Mouse (Mus musculus) neural tube, embryonic 13.5 days (tissue): ENCODE results near the gene Smim7. TPM values are rescaled to one million over a fixed set of nuclear protein-coding genes. Genes with fewer than 3 reads are reported as not detected.
A peak's percentile ranks its signal among the peaks of the same experiment; 100 is the strongest.

Experiments used
- ATAC-seq: fragments of 200-750 bp; cut with Nextera tagmentation; 2 replicates; pipeline ENCODE4 v1.8.0; 2017; ENCODE audit warnings: low read depth, mild to moderate bottlenecking, moderate TSS enrichment, moderate library complexity
- H3K27ac ChIP-seq: fragments of 300-500 bp; sonication (generic); replicated peaks from 2 replicates; pipeline ENCODE4 v1.5.1; 2015; ENCODE audit warnings: moderate library complexity, mild to moderate bottlenecking, inconsistent platforms
- H3K27me3 ChIP-seq: fragments of 300-500 bp; sonication (generic); 2 replicates; pipeline ENCODE4 v1.6.1; 2015; ENCODE audit warnings: mild to moderate bottlenecking, inconsistent platforms
- H3K36me3 ChIP-seq: fragments of 300-500 bp; sonication (generic); 2 replicates; pipeline ENCODE4 v1.6.1; 2015; ENCODE audit warnings: mild to moderate bottlenecking, inconsistent platforms
- H3K4me1 ChIP-seq: fragments of 300-500 bp; sonication (generic); replicated peaks from 2 replicates; pipeline ENCODE4 v1.6.1; 2015; ENCODE audit warnings: inconsistent platforms
- H3K4me2 ChIP-seq: fragments of 300-500 bp; sonication (generic); 2 replicates; pipeline ENCODE4 v1.6.1; 2015; ENCODE audit warnings: inconsistent platforms, mild to moderate bottlenecking, moderate library complexity
- H3K4me3 ChIP-seq: fragments of 300-500 bp; sonication (generic); 2 replicates; pipeline ENCODE4 v1.5.1; 2015; ENCODE audit warnings: mild to moderate bottlenecking, inconsistent platforms
- H3K9ac ChIP-seq: fragments of 300-500 bp; sonication (generic); 2 replicates; pipeline ENCODE4 v1.6.1; 2015; ENCODE audit warnings: moderate library complexity, mild to moderate bottlenecking, inconsistent platforms
- H3K9me3 ChIP-seq: fragments of 300-500 bp; sonication (generic); 2 replicates; pipeline ENCODE4 v1.6.1; 2016; ENCODE audit warnings: inconsistent platforms
- WGBS: fragments of 180-500 bp; shearing (Covaris S2); methylation state at CpG from one replicate; pipeline ENCODE4 v1.1.7; 2015; 5-methylcytosine and 5-hydroxymethylcytosine counted together
- polyA plus RNA-seq: library from polyadenylated mRNA; unstranded; fragments of >200 nt; fragmentation: Nextera tagmentation; extraction: Ambion mirVana; gene quantifications from 2 replicates; pipeline ENCODE4 v1.2.1, GENCODE M21; 2015

The Smim7 gene
- polyA plus RNA-seq, 1 experiment from 2014 or later, result 140 TPM

DNA sequence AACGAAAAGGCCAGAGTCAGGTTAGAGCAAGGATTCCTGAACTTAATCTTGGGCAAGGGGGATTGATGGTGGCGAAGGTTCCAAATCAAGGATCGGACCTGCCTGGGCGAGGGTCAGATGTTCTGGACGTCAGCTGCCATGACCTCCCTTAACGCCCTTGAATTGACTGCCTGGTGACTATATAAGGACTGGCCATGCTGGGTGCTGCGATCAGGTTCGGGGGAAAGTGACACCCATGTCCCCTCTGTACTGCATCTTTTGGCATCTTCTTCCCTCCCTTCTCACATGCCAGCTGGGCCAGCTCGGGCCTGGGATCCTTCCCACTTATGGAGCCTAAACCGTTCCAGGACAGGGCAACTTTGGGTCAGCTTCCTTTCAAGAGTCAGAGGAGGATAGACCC, 1.6 kb upstream of the Smim7 start:
- Histone ChIP-seq H3K4me1 (peaks cover 42% of the 10 kb centered on the region), H3K4me3 (peak overlapping the region; percentile 74), H3K36me3 (peaks cover 19% of the 10 kb centered on the region), H3K27ac (peak overlapping the region; percentile 91), H3K9ac (peak overlapping the region; percentile 82), H3K4me2 (peak overlapping the region; percentile 97), H3K27me3 (no peaks in the 10 kb centered on the region), H3K9me3 (no peaks in the 10 kb centered on the region)
- 8% methylated on average over 10 of the region's 10 CpGs for WGBS
- no peak for ATAC-seq

DNA sequence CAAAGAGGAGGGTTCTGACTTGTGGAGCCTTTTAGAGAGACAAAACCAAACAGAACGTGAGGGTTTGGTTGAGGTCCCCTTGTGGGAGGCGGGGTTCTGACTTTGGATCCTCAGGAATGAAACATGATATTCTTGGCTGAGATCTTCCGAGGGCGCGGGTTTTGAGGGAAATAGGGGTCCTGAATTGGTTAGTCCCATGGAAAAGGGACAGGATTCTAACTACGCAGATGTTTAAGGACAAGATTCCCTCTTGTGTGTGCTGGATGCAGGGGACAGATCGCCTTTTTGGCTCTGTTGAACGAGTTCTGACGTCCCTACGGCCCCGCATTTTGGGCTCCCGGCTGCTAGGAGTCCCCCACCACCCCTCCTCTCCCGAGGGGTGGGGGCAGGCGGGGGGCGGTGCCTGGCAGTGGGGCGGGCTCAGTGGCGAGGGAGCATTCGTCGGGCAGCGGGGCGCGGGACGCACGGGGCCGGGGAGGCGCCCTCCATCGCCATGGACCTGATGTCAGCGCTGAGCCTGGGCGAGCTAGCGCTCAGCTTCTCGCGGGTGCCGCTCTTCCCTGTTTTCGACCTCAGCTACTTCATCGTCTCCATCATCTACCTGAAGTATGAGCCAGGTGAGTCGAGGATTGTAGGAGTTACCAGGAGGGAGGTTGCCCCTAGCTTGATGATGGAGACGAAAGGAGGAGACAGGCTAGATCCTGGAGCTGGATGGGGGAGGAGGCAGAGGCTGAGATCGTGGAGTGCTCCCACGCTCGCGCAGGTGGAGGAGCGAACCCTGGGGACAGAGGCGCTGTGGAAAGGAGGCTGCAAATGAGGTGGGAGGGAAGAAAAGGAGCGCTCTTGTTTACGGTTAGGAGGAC, 954 bp upstream of the Smim7 start, which contains the start of gene Tmem38a:
Tmem38a (plus strand) TSS at position 445 of the 863 bp plus-strand sequence.
- H3K4me3 ChIP-seq, result peak within 1 kb of the TSS; percentile 74
- WGBS, result under 1% methylated on average over 45 of the region's 45 CpGs

DNA sequence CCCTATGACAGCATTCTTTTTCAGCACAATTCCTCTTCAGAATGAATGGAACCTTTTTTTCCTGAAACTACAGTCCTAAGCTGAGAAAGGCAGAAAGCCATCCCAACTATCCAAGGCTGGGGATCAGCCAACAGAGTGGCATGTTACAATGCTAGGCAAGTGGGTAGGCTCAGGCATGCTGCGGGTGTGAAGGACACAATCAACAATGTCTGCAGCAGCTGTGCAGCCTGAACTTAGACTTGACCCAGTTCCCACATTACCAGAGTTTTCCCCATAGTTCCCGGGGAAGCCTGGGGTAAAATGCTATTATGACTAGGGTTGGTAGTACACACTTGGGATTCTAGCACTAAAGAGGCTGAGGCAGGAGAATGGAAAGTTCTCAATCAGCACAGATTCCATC, 4.9 kb downstream of the Smim7 start:
- Histone ChIP-seq H3K4me2 (no peak overlapping the region), H3K36me3 (peaks cover 64% of the 10 kb centered on the region)

More for the DNA sequence above, 954 bp upstream of the Smim7 start, which contains the start of gene Tmem38a:
- ATAC-seq, result peak; percentile 16
- Histone ChIP-seq H3K27me3 (no peaks in the 10 kb centered on the region), H3K4me2 (peak within 1 kb of the TSS; percentile 97), H3K4me1 (peaks cover 42% of the 10 kb centered on the region), H3K27ac (peak within 1 kb of the TSS; percentile 91), H3K9me3 (no peaks in the 10 kb centered on the region), H3K36me3 (peaks cover 26% of the 10 kb centered on the region), H3K9ac (peak within 1 kb of the TSS; percentile 82)

DNA sequence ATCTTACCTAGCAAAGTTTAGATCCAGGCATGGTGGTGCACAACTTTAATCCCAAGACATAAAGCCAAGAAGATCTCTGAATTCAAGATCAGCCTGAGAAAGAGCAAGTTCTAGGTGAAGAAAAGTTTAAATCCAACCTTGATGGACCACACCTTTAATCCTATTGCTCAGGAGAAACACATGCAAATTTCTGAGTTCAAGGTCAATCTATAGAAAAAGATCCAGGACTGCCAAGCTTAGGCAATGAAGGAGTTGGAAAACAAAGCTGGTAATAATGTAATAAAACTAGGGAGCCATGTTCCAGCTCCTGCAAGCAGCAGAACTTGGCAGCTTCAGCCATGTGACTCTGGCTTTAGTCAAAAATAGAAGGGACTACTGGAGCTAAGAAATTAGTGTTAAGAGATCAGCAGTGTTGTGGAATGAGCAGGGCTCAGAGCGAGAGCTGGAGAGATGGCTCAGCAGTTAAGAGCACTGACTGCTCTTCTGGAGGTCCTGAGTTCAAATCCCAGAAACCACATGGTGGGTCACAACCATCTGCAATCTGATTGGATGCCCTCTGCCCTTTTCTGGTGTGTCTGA, 9.7 kb downstream of the Smim7 start:
- H3K27ac ChIP-seq, result no peak overlapping the region
- H3K4me1 ChIP-seq, result no peaks in the 10 kb centered on the region
- no peaks in the 10 kb centered on the region for H3K9me3 ChIP-seq
- H3K27me3 ChIP-seq, result no peaks in the 10 kb centered on the region
- no peak overlapping the region for H3K4me2 ChIP-seq
- 93% methylated on average over 1 of the region's 1 CpGs for WGBS
- H3K36me3 ChIP-seq, result peaks cover 63% of the 10 kb centered on the region
- H3K4me3 ChIP-seq, result no peak overlapping the region
- no peak overlapping the region for H3K9ac ChIP-seq
- no peak for ATAC-seq

More for the DNA sequence above, 4.9 kb downstream of the Smim7 start:
- Histone ChIP-seq H3K9ac (no peak overlapping the region), H3K9me3 (no peaks in the 10 kb centered on the region), H3K4me3 (no peak overlapping the region), H3K27me3 (no peaks in the 10 kb centered on the region), H3K4me1 (peaks cover 20% of the 10 kb centered on the region), H3K27ac (no peak overlapping the region)
- ATAC-seq, result no peak
- 98% methylated on average over 2 of the region's 2 CpGs for WGBS

DNA sequence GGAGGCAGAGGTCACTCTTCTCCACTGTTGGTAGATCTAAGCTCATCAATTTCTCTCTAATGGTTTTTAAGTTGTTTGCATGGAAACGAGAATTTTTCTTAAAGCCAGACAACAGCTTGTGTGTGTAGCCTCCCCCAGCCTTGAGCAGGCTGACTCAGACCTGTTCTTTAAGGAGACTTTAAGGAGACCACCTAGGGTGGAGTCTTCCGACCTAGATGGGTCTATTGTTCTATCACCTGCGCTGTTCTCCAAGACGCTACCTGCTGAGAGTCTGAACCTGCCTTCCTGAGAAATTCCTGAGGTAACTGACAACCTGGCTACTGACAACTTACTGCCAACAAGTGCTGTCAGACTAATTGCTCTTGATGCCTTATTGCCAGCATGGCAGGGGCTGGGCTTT, 15.1 kb downstream of the Smim7 start:
- Histone ChIP-seq H3K4me3 (no peak overlapping the region), H3K27me3 (no peaks in the 10 kb centered on the region), H3K4me2 (no peak overlapping the region), H3K27ac (no peak overlapping the region), H3K4me1 (0 out of 2 replicates have a peak, but pooled peaks cover 9% of the 10 kb centered on the region), H3K9me3 (no peaks in the 10 kb centered on the region), H3K9ac (no peak overlapping the region), H3K36me3 (peaks cover 56% of the 10 kb centered on the region)
- ATAC-seq, result no peak
- WGBS, result 57% methylated on average over 4 of the region's 4 CpGs

DNA sequence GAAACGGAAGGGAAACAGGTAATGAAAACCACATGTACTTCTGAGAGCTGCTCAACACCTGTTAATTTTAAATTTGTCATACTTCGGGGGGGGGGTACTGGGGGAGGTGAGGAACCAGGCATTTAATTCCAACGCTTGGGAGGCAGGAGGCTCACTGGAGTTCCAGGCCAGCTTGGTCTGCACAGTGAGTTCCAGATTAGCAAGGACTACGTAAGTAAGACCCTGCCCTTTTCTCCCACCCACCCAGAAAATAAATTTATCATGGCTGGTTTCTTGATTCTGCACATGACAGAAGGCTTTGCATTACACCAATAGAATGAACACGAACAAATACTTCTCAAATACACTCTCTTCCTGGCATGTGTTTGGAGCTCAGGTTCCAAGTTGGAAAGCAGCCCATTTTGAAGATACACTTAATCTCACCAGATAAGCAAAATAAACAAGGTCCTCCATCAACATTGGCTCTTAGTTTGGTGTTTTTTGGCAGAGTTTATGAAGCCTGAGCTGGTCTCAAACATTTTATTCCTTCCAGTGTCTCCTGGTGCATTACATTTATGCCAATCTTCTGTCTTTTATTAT, 21.5 kb downstream of the Smim7 start:
- peaks cover 48% of the 10 kb centered on the region for H3K4me1 ChIP-seq
- peak overlapping the region; percentile 89 for H3K9ac ChIP-seq
- H3K4me2 ChIP-seq, result peak overlapping the region; percentile 100
- H3K9me3 ChIP-seq, result no peaks in the 10 kb centered on the region
- 30% methylated on average over 5 of the region's 5 CpGs for WGBS
- H3K4me3 ChIP-seq, result peak overlapping the region; percentile 80
- no peak for ATAC-seq
- H3K36me3 ChIP-seq, result peaks cover 30% of the 10 kb centered on the region
- peak overlapping the region; percentile 93; the same call in 1 of the 2 replicates for H3K27ac ChIP-seq
- H3K27me3 ChIP-seq, result no peaks in the 10 kb centered on the region

DNA sequence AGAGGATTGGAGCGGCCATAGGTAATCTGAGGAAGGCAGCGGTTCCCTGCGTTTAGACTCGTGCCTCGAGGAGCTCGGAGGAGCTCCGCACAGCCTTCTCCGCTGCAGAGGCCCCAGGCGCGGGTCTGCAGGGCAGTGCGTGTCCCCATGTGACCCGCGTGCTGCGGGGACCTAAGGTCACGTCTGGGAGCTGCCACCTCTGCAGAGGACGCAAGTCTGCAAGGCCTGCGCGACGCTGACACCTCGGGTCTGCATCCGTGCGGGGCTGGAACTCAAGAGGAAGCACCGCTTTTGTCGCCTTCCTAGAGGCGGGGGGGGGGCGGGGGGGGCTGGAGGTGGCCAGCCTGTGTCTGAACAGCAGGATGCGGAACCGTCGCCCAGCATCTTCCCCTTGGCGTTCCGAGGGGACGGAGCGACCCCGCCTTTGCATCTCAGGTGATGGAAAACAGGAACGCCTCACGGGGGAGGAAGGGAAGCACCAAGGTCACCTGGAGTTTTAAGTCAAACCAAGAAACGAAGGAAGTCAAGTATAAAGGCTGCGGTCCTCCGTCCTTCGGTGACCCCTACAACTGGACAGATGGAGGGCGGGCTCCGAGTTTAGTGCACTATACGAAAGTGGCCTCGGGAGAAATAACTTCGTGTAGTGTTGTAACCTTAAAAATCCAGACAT, 22.1 kb downstream of the Smim7 start:
- no peaks in the 10 kb centered on the region for H3K9me3 ChIP-seq

DNA sequence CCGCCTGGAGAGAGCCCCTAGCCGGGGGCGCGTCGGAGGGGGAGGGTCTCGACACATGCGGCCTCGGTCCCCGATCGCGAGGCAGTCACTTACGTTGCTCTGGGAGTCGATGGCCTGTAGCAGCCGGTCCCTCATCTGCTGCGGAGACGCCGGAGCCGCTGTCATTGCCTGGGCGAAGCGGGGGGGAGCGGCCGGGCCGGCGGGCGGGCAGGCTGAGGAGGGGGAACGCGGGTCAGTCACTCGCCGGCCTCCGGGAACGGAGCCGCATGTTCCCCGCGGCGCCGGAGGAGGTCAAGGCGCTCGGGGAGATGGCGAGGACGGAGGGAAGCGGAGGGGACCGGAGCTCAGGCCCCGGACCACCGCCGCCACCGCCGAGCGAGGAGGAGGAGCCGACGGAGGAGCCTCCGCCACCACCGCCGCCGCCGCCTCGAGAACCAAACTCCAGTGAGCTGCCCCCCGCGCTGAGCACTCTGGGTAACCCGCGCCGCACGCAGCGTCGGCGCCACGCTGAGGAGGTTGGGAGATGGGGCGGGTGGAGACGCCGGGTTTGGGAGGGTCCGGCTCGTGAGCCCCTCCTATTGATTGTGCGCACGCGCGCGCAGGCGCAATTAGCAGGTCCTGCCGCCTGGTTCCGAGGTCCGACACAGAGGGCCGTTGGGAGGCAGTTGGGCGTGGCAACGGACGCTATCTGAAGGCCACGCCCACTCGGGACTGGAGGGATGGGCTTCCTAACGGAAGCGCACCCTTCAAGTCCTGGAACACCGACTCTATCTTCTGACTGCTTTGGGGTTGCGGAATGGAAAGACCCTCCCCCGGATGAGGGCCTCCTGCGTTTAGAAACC, 22.9 kb downstream of the Smim7 start, which contains the start of gene Med26:
Med26 (minus strand) TSS at position 469 of the 842 bp plus-strand sequence.
- Histone ChIP-seq H3K4me2 (peak within 1 kb of the TSS; percentile 100), H3K27me3 (no peaks in the 10 kb centered on the region), H3K27ac (peak within 1 kb of the TSS; percentile 93), H3K9ac (peak within 1 kb of the TSS; percentile 97), H3K9me3 (no peaks in the 10 kb centered on the region), H3K4me1 (peaks cover 48% of the 10 kb centered on the region), H3K4me3 (peak within 1 kb of the TSS; percentile 80), H3K36me3 (peaks cover 26% of the 10 kb centered on the region)
- ATAC-seq, result peak; percentile 95
- WGBS, result under 1% methylated on average over 78 of the region's 92 CpGs

More for the DNA sequence above, 22.1 kb downstream of the Smim7 start:
- H3K4me1 ChIP-seq, result peaks cover 48% of the 10 kb centered on the region
- peak overlapping the region; percentile 80 for H3K4me3 ChIP-seq
- peak; percentile 2 for ATAC-seq
- H3K9ac ChIP-seq, result peak overlapping the region; percentile 89
- H3K27ac ChIP-seq, result peak overlapping the region; percentile 93
- WGBS, result under 1% methylated on average over 45 of the region's 45 CpGs
- H3K4me2 ChIP-seq, result peak overlapping the region; percentile 100
- peaks cover 33% of the 10 kb centered on the region for H3K36me3 ChIP-seq
- H3K27me3 ChIP-seq, result no peaks in the 10 kb centered on the region

DNA sequence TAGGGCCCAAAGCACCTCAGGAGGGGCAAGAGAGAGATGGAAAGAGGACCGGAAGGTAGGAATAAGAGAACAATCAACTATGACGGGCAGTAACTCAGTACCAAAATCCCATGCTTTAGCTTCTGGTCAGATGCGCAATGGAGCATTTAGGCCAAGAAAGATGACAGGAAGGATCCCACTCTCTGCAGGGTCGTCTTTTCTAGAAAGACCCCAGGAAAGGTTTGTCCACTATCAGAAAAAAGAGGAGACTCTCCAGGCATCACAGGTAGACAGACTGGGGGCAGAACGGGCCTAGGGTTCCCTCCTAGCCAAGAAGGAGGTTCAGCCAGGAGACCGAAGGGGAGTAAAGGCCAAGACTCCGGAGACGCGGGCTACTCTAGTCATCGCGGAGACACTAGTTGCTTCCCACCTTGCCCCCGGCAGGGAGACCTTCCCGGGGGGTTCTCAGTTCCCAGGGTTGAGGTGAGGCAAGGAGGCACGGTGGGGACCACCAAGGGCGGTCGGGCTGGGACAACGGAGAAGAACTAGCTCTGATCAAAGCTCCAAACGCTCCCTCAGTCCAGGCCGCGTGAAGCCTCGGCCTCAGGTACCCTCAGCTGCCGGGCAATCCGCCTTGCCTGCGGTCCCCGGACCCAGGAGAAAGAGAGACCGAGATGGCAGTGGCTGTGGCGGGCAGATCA, 23.6 kb downstream of the Smim7 start:
- H3K4me2 ChIP-seq, result peak overlapping the region; percentile 100
- H3K4me3 ChIP-seq, result peak overlapping the region; percentile 80
- peak overlapping the region; percentile 97 for H3K9ac ChIP-seq
- H3K9me3 ChIP-seq, result no peaks in the 10 kb centered on the region
- H3K27me3 ChIP-seq, result no peaks in the 10 kb centered on the region
- H3K27ac ChIP-seq, result peak overlapping the region; percentile 93
- peaks cover 18% of the 10 kb centered on the region; the same call in 1 of the 2 replicates for H3K36me3 ChIP-seq
- peak; percentile 26 for ATAC-seq
- WGBS, result 2% methylated on average over 26 of the region's 27 CpGs
- peaks cover 42% of the 10 kb centered on the region for H3K4me1 ChIP-seq

DNA sequence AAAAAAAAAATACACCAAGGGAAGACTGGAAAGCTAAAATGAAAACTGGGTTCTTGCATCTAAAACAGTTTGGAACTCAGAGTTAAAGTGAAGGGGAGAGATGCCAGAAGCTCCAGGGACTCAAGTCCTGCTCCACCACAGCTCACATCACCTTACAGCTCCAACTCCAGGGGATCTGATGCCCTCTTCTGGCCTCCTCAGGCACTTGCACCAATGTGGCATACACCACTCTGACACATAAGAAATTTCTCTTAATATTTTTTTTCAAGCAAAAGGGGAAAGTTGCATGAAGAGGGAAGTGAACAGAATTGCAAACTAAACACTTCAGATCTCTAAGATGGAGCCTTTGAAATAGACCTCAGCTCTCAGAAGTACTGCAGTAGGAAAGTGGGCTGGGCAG, 31.7 kb downstream of the Smim7 start:
- Histone ChIP-seq H3K9me3 (no peaks in the 10 kb centered on the region), H3K27ac (no peak overlapping the region), H3K4me1 (no peaks in the 10 kb centered on the region), H3K27me3 (no peaks in the 10 kb centered on the region), H3K4me3 (no peak overlapping the region), H3K9ac (no peak overlapping the region), H3K36me3 (0 out of 2 replicates have a peak, but pooled peaks cover 7% of the 10 kb centered on the region), H3K4me2 (no peak overlapping the region)
- ATAC-seq, result no peak
